Mouse (Mus musculus) small intestine, adult 2 months (tissue): ENCODE results near the gene Rad23b.
"Not testable (repeated sequence)": the region's sequence is repeated elsewhere in the genome, so short reads cannot be mapped to it uniquely, and the experiment has no call there.

Experiments used
- CTCF ChIP-seq: fragments of 200-500 bp; IDR thresholded peaks from 2 replicates; pipeline ENCODE4 v1.5.1; 2012; ENCODE audit warnings: low read depth, mild to moderate bottlenecking, control low read depth, inconsistent platforms, low read length, moderate library complexity, mixed read lengths; ENCODE audit not compliant: insufficient replicate concordance, insufficient read length; ENCODE audit errors: extremely low read depth
- POLR2A ChIP-seq: fragments of 200-500 bp; IDR thresholded peaks from 2 replicates; pipeline ENCODE4 v1.6.1; 2012; ENCODE audit warnings: low read depth, mild to moderate bottlenecking, control low read depth, inconsistent platforms, low read length, moderate library complexity

- not testable (repeated sequence) for TF ChIP-seq CTCF, POLR2A
Observed at GRCm38 (mm10) chr4:55409578-55410224, 59.9 kb downstream of the Rad23b start.
